Mouse (Mus musculus) left cerebral cortex, postnatal 36 days (tissue): ENCODE measurements at regions not wholly inside any gene's neighbourhood (a gene's known extent, or its start where the extent isn't known, plus 50 kb on each side); places are given as distances from the start of the nearest gene placed in this dataset.

Source experiments
- DNase-seq, 2 experiments: peaks; one replicate each; pipeline ENCODE4 v3.0.0; 2021 to 2022; ENCODE audit warnings: low spot score in 2 of 2, mixed read lengths in 1 of 2
- intact Hi-C: fragments of 180-260 bp; cut with DNase I; formaldehyde crosslinking; loops from one replicate; pipeline ENCODE4 v1.15.1; 2025

- intact Hi-C loops = loop anchor here (10.0 kb wide), 1 partner anchor 468 kb away; no protein-coding TSS in a partner anchor
- no peak for DNase-seq
Measured at GRCm38 (mm10) chr6:11796361-11796760, 110.9 kb downstream of the Ndufa4 start.

GRCm38 (mm10) chr6:11793366-11793765, 113.9 kb downstream of the Ndufa4 start:
- peak; percentile 21 to 31 for DNase-seq
- intact Hi-C loops = loop anchor here (10.0 kb wide), 1 partner anchor 471 kb away; no protein-coding TSS in a partner anchor

GRCm38 (mm10) chr6:11792186-11792585, 115.1 kb downstream of the Ndufa4 start:
- intact Hi-C loops = loop anchor here (10.0 kb wide), 1 partner anchor 473 kb away; no protein-coding TSS in a partner anchor
- DNase-seq = no peak

- intact Hi-C loops = loop anchor here (10.0 kb wide), 1 partner anchor 474 kb away; no protein-coding TSS in a partner anchor
- no peak for DNase-seq
Measured at GRCm38 (mm10) chr6:11791056-11791455, 116.2 kb downstream of the Ndufa4 start.

GRCm38 (mm10) chr6:11773992-11774391, 133.3 kb downstream of the Ndufa4 start:
- intact Hi-C loops = no loop called here

GRCm38 (mm10) chr6:11762912-11763311, 144.4 kb downstream of the Ndufa4 start:
- no peak for DNase-seq
- intact Hi-C loops = no loop called here

More at GRCm38 (mm10) chr6:11773992-11774391, 133.3 kb downstream of the Ndufa4 start:
- DNase-seq = no peak

GRCm38 (mm10) chr6:11737667-11738066, 169.6 kb downstream of the Ndufa4 start:
- DNase-seq = no peak
- intact Hi-C loops = no loop called here

GRCm38 (mm10) chr6:11731126-11731525, 176.2 kb downstream of the Ndufa4 start:
- no peak for DNase-seq
- intact Hi-C loops = no loop called here

- no peak for DNase-seq
- intact Hi-C loops = no loop called here
Measured at GRCm38 (mm10) chr6:11730667-11731066, 176.6 kb downstream of the Ndufa4 start.

GRCm38 (mm10) chr6:11727806-11728205, 179.5 kb downstream of the Ndufa4 start:
- intact Hi-C loops = no loop called here
- DNase-seq = no peak

- DNase-seq = no peak
- intact Hi-C loops = no loop called here
Measured at GRCm38 (mm10) chr6:11727370-11727769, 179.9 kb downstream of the Ndufa4 start.

- intact Hi-C loops = no loop called here
- no peak for DNase-seq
Measured at GRCm38 (mm10) chr6:11723519-11723918, 183.8 kb downstream of the Ndufa4 start.

- DNase-seq = no peak
- intact Hi-C loops = no loop called here
Measured at GRCm38 (mm10) chr6:11720274-11720673, 187.0 kb downstream of the Ndufa4 start.

GRCm38 (mm10) chr6:11710581-11710980, 196.7 kb downstream of the Ndufa4 start:
- DNase-seq = no peak
- intact Hi-C loops = no loop called here

GRCm38 (mm10) chr6:11709465-11709864, 197.8 kb downstream of the Ndufa4 start:
- intact Hi-C loops = no loop called here

More at GRCm38 (mm10) chr6:11709465-11709864, 197.8 kb downstream of the Ndufa4 start:
- no peak for DNase-seq
